Mouse (Mus musculus) splenic B cell, adult 2 months (primary cell): ENCODE results near the gene Banp.

Source experiments
- DNase-seq: peaks from one replicate; pipeline ENCODE4 v3.0.0-alpha.2; 2011; ENCODE audit warnings: low read depth, low spot score
- H3K27me3 ChIP-seq: 2 replicates; pipeline ENCODE4 v1.6.1; 2012; ENCODE audit warnings: mild to moderate bottlenecking, low read length, moderate library complexity, mixed read lengths; ENCODE audit not compliant: control insufficient read depth, poor library complexity, insufficient read depth, severe bottlenecking
- H3K36me3 ChIP-seq: 2 replicates; pipeline ENCODE4 v1.6.1; 2012; ENCODE audit warnings: mild to moderate bottlenecking, low read length, moderate library complexity, mixed read lengths; ENCODE audit not compliant: control insufficient read depth, poor library complexity, insufficient read depth, severe bottlenecking

Gene Banp

DNA sequence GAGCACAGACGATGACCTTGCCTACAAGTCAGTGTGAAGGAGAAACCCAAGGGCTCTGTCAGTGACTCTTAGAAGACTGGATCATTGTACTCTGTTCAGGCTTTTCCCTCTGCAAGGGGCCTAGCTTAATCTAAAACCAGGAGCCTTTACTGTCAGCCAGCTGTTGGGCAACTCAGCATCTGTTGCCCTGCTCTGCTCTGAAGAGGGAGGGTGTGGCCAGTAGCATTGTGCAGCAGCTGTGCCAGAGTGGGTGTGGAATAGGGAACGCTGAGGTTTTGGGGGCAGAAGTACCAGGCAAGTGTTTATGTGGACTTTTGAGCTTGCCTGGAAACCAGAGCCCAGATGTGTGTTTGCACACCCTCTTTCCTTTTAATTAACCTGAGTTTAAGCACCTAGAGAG lies 72.2 kb downstream of the Banp start:
- DNase-seq, result no peak
- peaks cover 5% of the 10 kb centered on the region for H3K36me3 ChIP-seq
- H3K27me3 ChIP-seq, result no peaks in the 10 kb centered on the region

GRCm38 (mm10) chr8:122022274-122022673 lies 72.7 kb downstream of the Banp start:
- no peak for DNase-seq
- H3K27me3 ChIP-seq, result no peaks in the 10 kb centered on the region
- H3K36me3 ChIP-seq, result peaks cover 5% of the 10 kb centered on the region

GRCm38 (mm10) chr8:122022705-122023104 lies 73.2 kb downstream of the Banp start:
- H3K36me3 ChIP-seq, result peaks cover 5% of the 10 kb centered on the region
- DNase-seq, result no peak
- H3K27me3 ChIP-seq, result no peaks in the 10 kb centered on the region

DNA sequence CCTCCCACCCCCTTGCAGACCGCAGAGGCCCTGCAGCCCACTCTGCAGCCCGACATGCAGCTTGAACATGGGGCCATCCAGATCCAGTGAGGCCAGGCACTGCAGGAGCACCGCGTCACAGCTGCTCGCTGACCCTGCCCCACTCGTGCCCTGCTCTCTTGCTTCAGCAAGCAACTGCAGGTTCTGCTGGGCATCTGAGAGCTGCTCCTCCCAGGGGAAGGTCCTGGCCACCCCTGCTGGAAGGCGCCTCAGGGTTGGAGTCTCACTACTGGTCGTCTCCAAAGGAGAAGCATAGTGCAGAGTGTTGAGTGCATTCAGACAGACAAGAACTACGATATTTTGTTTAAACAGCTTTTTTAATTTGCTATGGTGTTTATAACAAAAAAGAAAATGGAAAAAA lies 76.0 kb downstream of the Banp start:
- peaks cover 5% of the 10 kb centered on the region for H3K36me3 ChIP-seq
- H3K27me3 ChIP-seq, result no peaks in the 10 kb centered on the region
- DNase-seq, result no peak

GRCm38 (mm10) chr8:122028116-122028515 lies 78.6 kb downstream of the Banp start:
- no peak for DNase-seq
- peaks cover 5% of the 10 kb centered on the region for H3K36me3 ChIP-seq
- H3K27me3 ChIP-seq, result no peaks in the 10 kb centered on the region

- Histone ChIP-seq H3K36me3 (peaks cover 3% of the 10 kb centered on the region), H3K27me3 (no peaks in the 10 kb centered on the region)
- DNase-seq, result no peak
These were observed 81.4 kb downstream of the Banp start for GRCm38 (mm10) chr8:122030965-122031364.

DNA sequence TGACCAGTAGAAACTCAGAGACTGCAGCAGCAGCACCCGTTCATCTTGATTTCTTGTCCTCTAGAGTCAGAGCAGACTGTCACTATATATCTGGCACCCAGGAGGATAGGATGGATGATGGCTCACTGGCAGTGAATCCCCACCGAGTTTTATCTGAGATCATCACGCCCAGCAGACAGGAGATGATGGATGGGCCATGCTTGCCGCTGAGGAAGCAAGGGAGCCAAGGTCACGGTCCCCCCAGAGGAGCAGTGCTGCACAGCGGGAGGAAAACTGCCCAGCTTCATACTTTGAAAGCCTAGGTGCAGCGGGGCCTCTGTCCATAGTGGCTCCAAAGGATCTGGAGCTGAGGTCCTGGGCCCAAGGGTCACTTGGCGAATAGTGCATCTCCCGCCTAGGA lies 83.2 kb downstream of the Banp start:
- H3K27me3 ChIP-seq, result no peaks in the 10 kb centered on the region
- DNase-seq, result no peak
- no peaks in the 10 kb centered on the region; the same call in 1 of the 2 replicates for H3K36me3 ChIP-seq

DNA sequence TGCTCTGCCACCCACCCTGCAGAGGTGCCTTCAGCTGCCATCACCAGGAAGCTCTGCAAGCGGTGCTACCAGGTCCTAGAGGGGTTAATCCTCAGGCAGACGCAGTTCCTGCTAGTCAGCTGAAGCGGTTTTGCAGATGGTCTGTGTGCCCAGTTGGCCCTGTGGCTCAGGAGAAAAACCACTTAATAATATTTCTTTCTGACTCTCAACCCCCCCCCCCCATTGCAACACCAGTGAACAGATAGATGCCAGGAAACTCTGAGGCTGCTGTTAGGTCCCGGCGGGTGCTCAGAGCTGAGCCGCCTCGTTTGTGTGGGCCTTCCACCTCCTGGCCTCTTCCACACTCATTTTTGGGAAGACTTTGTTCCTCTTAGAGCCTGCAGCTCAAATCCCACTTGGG lies 86.0 kb downstream of the Banp start:
- DNase-seq, result no peak
- Histone ChIP-seq H3K36me3 (no peaks in the 10 kb centered on the region), H3K27me3 (no peaks in the 10 kb centered on the region)

GRCm38 (mm10) chr8:122036325-122036724 lies 86.8 kb downstream of the Banp start:
- no peak for DNase-seq
- Histone ChIP-seq H3K36me3 (no peaks in the 10 kb centered on the region), H3K27me3 (no peaks in the 10 kb centered on the region)

- DNase-seq, result no peak
- H3K27me3 ChIP-seq, result no peaks in the 10 kb centered on the region
- no peaks in the 10 kb centered on the region for H3K36me3 ChIP-seq
These were observed 87.7 kb downstream of the Banp start for GRCm38 (mm10) chr8:122037279-122037678.

DNA sequence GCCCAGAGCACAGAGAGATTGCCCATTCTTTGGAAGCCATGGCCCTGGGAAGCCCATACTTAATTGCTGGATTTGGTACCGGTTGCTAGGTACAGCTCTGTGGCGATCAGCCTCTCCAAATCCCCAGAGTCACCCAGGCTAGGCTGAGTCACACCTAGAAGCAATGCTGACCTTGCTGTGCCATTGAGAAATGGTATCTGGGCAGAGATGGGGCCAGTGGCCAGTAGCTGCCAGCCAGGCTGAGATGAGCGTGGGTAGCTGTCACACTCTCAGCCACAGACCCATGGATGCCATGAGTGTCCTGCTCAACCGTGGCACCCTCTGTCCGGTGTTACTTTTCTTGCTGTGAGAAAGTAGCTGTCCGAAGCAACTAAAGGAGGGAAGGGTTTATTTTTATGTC lies 88.5 kb downstream of the Banp start:
- no peaks in the 10 kb centered on the region for H3K36me3 ChIP-seq
- H3K27me3 ChIP-seq, result no peaks in the 10 kb centered on the region
- no peak for DNase-seq

DNA sequence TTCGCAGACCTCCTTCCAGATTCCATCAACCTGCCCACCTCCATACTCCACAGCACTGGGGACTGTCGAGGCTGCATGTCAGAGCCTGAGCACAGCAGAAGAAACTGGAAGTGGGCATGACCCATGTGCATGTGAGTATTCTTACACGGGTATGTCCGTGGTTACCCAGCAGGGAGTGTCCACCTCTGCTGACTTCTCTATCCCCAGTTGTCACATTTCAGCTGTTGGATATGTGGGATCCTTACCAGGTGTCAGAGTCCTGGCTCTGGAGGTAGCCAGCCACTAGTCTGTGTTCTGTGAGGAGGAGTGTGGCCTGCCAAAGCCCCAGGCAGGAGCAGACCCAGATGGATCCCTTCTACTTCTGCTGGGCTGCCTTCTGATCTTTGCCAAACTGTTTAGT lies 89.9 kb downstream of the Banp start:
- no peaks in the 10 kb centered on the region for H3K36me3 ChIP-seq
- no peak for DNase-seq
- H3K27me3 ChIP-seq, result no peaks in the 10 kb centered on the region

GRCm38 (mm10) chr8:122047206-122047870 lies 97.8 kb downstream of the Banp start:
- no peak for DNase-seq
- no peaks in the 10 kb centered on the region for H3K27me3 ChIP-seq
- no peaks in the 10 kb centered on the region for H3K36me3 ChIP-seq

DNA sequence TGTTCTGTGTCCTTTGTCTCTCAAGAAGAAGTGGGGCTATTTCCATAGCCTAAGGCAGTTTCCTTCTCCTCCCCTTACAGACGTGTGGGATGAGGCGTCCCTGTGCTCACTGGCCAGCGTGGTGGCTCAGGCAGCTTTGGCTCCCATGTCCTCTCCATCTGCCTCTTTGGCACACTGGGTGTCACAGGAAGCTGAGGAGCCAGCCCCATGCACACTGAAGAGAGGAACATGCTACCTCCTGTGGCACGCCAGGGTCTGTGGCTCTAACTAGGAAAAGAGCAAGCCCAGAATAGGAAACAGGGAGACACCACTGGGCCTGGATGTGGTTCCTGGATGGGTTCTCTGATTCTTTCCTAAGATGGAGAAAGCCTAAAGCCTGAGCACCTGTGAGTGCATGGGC lies 99.7 kb downstream of the Banp start:
- Histone ChIP-seq H3K36me3 (no peaks in the 10 kb centered on the region), H3K27me3 (no peaks in the 10 kb centered on the region)
- no peak for DNase-seq

- no peaks in the 10 kb centered on the region for H3K36me3 ChIP-seq
- no peaks in the 10 kb centered on the region for H3K27me3 ChIP-seq
- DNase-seq, result no peak
These were observed 100.4 kb downstream of the Banp start for GRCm38 (mm10) chr8:122049923-122050322.

DNA sequence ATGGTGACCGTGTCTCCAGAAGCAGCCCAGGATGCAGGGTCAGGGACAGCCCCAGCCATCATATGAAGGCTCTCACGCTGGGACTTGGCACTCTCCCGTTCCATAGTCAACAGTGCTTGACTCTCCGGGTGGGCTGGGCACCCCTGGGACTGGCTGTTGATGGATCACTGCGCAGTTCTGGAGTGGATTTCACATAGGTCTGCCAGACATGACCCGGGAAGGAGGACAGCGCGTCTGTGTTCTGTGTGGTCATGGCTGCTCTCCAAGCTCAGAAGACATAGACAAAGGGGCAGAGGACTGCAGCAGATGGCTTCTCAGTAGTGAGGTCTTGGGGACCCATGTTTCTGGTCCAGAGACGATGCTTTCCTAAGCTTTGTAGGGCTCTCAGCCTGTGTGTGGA lies 101.1 kb downstream of the Banp start:
- no peaks in the 10 kb centered on the region for H3K36me3 ChIP-seq
- no peak for DNase-seq

More for the DNA sequence above, 101.1 kb downstream of the Banp start:
- no peaks in the 10 kb centered on the region for H3K27me3 ChIP-seq
